Mouse (Mus musculus) natural killer cell, adult 2 months (primary cell): ENCODE data around the gene Dlx1.

Source experiments
- DNase-seq, 2 experiments: peaks; one replicate each; pipeline ENCODE4 v3.0.0; 2022; ENCODE audit warnings: low spot score in 2 of 2

Dlx1 gene

GRCm38 (mm10) chr2:71528714-71529510 lies 999 bp downstream of the Dlx1 start:
- no peak for DNase-seq

DNA sequence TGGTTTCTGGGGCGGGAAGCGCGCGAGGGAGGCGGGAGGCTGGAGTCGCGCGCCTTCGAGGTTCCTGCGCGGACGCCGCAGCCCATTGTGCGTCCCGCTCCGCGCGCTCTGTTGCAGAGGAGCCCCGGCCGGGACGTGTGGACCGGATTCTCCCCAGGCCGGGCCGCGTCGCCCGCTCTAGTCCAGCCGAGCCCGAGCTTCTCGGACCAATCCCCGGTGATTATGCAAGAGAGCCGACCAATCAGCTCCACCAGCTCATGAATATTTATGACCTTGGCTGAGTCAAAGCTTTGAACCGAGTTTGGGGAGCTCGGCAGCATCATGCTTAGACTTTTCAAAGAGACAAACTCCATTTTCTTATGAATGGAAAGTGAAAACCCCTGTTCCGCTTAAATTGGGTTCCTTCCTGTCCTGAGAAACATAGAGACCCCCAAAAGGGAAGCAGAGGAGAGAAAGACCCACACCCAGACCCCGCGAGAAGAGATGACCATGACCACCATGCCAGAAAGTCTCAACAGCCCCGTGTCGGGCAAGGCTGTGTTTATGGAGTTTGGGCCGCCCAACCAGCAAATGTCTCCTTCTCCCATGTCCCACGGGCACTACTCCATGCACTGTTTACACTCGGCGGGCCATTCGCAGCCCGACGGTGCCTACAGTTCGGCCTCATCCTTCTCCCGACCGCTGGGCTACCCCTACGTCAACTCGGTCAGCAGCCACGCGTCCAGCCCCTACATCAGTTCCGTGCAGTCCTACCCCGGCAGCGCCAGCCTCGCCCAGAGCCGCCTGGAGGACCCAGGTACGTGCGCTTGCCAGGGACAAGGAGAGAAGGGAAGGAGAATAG lies 1.8 kb downstream of the Dlx1 start:
- DNase-seq = no peak

- DNase-seq = no peak
These were observed 2.6 kb downstream of the Dlx1 start for GRCm38 (mm10) chr2:71530391-71531123.

DNA sequence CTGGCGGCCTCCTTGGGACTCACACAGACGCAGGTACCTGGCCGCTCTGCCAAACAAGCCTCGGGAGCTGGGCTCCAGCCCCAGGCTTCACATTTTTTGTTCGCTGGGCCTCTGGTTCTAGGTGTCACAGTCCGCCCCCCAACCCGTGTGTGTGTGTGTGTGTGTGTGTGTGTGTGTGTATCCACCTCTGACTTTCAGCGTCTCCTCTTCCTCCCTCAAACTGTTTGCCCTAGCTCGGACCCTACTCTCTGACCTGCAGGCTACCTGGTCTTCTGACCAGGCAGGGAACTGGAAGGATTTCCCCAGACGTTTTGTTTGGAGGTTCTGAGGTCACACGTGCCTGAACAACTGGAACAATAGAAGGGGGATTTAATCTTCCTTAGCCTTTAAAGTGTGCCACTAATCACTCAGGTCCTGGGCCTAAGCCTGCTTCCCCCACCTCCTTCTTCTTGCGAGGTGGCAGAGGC lies 3.2 kb downstream of the Dlx1 start:
- no peak for DNase-seq

- DNase-seq = no peak
These were observed 4.4 kb downstream of the Dlx1 start for GRCm38 (mm10) chr2:71531990-71532970.

GRCm38 (mm10) chr2:71533094-71533493 lies 5.2 kb downstream of the Dlx1 start:
- DNase-seq = no peak

GRCm38 (mm10) chr2:71534242-71535052 lies 6.5 kb downstream of the Dlx1 start:
- no peak for DNase-seq

DNA sequence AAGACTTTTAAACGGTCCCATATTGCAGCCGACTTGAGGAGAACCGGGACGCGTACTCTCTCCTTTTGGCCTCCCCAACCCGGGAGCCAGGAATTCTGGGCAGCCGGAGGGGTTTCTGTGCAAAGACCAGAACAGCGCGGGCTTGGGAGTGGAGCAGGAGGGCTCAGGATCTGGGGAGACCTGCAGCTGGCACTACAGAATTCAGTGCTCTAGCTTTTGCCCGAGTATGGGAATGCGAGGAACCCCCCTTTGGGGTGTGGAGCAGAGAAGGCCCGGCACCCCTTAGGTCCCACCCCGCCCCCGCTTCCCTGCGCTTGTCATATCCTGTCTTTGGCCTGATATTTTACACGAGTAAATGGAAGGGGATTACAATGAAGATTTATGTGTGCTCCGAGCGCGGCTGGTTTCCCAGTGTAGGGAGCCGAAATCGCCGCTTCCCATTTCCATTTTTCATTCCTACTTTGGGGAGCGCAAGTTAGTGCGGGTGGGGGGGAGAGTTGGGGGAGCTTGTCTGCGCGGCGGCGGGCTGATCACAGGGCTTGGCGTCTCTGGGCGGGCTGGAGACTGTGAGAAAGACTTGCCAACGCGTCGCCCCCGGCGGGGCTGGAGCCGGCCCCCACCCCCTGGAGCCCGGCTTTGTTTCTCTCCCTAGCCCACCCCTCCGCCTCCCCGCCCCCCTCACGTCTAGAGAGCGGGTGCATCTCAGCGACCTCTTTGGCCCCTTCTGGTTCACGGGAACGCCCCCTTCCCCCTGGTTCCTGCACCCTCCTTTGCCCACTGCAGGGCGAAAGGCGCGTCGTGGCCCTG lies 12.9 kb downstream of the Dlx1 start:
- DNase-seq = no peak

- DNase-seq = no peak
These were observed 13.7 kb downstream of the Dlx1 start for GRCm38 (mm10) chr2:71541418-71542226.

DNA sequence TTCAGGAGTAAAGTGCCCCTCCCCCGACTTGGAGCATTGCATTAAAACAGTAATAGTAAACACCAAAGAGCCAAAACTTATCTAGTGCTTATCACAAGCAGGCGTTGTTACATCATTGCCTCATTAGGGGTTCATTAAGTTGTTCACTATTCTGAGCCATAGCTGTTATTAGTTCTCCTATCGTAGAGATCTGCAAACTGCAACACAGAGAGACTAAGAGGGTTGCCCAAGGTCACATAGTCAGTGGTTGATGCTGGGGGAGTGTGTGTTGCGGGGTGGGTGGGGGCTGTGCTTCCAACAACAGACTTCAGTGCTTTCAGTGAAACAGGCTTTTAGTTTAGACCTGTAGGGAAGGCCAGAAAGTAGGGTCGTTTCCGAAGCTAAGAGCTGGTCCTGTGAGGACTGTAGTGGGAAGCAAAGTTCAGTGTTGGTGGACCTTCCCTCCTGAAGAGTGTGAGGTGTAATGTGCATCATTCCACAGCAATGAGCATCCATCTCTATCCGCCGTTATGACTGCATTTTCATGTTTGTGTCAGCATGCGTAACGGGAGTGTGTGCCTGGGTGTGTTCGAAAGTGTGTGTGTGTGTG lies 14.4 kb downstream of the Dlx1 start:
- no peak for DNase-seq

GRCm38 (mm10) chr2:71542816-71543301 lies 14.9 kb downstream of the Dlx1 start:
- DNase-seq = no peak

DNA sequence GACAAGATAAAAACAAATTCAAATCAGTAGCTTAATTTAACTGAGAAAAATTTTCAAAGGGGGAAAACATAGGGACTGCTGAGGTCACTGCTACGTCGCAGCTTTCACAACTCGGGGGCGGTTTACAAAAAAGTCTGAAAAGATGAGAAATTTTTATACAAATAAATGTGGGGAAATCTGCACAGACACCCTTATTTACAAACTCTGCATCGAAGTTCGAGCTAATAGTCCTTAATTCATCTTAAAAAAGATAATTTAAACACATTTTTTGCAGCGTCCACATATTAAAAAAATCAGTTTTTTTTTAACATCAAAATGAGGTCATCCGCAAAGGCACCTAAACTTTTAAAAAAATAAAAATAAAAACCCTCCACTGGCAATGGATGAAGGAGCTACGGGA lies 15.6 kb downstream of the Dlx1 start:
- DNase-seq = no peak

- DNase-seq = no peak
These were observed 16.0 kb downstream of the Dlx1 start for GRCm38 (mm10) chr2:71543948-71544347.

DNA sequence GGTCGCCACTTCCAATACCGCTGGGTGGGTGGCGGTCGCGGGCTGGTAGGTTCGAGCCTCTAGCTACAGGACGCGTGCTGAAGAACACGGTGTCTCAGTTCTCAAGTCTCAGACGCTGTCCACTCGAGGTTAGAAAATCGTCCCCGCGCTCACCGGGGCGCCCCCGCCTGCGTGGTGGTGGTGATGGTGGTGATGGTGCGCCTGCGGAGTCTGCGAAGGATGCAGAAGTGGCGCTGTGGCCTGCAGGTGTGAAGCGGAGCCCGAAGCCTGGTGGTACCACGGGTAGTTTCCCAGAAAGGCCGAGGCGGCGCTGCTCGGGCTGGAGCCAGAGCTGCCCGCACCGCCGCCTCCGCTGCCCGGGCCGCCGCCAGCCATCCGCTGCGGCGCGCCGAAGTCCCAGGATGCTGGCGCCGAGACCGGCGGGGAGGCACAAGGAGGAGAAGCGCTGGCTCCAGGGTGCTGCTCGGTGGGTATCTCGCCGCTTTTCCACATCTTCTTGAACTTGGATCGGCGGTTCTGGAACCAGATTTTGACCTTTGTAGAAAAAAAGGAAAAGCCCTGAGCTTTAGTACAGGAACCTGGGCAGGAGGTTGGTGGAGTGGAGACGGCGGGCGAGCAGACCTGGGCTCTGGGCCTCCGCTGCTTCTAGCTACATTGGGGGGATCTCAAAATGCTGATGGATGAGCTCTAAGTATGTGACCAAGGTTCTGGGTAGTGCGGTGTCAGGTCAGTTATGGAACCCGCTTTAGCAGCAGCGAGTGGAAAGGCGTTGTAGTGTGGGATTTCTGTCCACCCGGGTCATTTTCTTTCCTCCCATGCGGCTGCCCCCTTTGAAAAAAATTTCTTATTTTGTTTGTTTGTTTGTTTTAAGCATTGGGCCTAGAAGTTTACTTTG lies 16.7 kb downstream of the Dlx1 start:
- DNase-seq = peak in 1 of 2 experiments; percentile 21

- DNase-seq = no peak
These were observed 17.5 kb downstream of the Dlx1 start for GRCm38 (mm10) chr2:71545401-71545881.

- peak in 1 of 2 experiments; percentile 23 for DNase-seq
These were observed 18.1 kb downstream of the Dlx1 start for GRCm38 (mm10) chr2:71545882-71546639.
